Mouse (Mus musculus): ENCODE measurements around the gene Spata31d1a. TPM values are rescaled to one million over a fixed set of nuclear protein-coding genes. Genes with fewer than 3 reads are reported as not detected.

The Spata31d1a gene
- polyA plus RNA-seq, 1 experiment, result not detected

- Histone ChIP-seq H3K4me3 (ENCODE audit: insufficient read depth, low read depth, low read length) (no peak overlapping the region), H3K36me3 (ENCODE audit: control insufficient read depth, insufficient read depth, low read length) (no peaks in the 10 kb centered on the region), H3K27ac (ENCODE audit: insufficient read depth, low read depth, low read length) (no peak overlapping the region), H3K4me1 (ENCODE audit: control insufficient read depth, insufficient read depth, low read length) (no peaks in the 10 kb centered on the region), H3K27me3 (replicated peaks; ENCODE audit: control insufficient read depth, insufficient read depth, low read length) (no peaks in the 10 kb centered on the region)
- no peak for DNase-seq
- WGBS, result 66% methylated on average over 12 of the region's 12 CpGs
- no peak for TF ChIP-seq POLR2A (IDR thresholded peaks at IDR 0.05; ENCODE audit: low read depth, low read length)
- no peak for TF ChIP-seq CTCF (conservative IDR thresholded peaks at IDR 0.05; ENCODE audit: insufficient read depth, insufficient read length, low read depth, low read length)
Measured at GRCm38 (mm10) chr13:59676316-59677229, 33.6 kb downstream of the Spata31d1a start.

GRCm38 (mm10) chr13:59675151-59676011 lies 34.7 kb downstream of the Spata31d1a start, which contains the start of gene Golm1:
Golm1 (minus strand) TSS chr13:59675811.
- peak within 1 kb of the TSS; percentile 82 for H3K4me3 ChIP-seq (ENCODE audit: insufficient read depth, low read depth, low read length)
- DNase-seq, result peak; percentile 68

GRCm38 (mm10) chr13:59674761-59675150 lies 35.4 kb downstream of the Spata31d1a start:
- H3K36me3 ChIP-seq (ENCODE audit: control insufficient read depth, insufficient read depth, low read length), result no peaks in the 10 kb centered on the region
- H3K4me3 ChIP-seq (ENCODE audit: insufficient read depth, low read depth, low read length), result peak overlapping the region; percentile 82
- H3K4me1 ChIP-seq (ENCODE audit: control insufficient read depth, insufficient read depth, low read length), result no peaks in the 10 kb centered on the region
- no peaks in the 10 kb centered on the region for H3K27me3 ChIP-seq (replicated peaks; ENCODE audit: control insufficient read depth, insufficient read depth, low read length)
- peak; percentile 13 for DNase-seq
- TF ChIP-seq CTCF (conservative IDR thresholded peaks at IDR 0.05; ENCODE audit: insufficient read depth, insufficient read length, low read depth, low read length) (no peak), POLR2A (IDR thresholded peaks at IDR 0.05; ENCODE audit: low read depth, low read length) (no peak)
- H3K27ac ChIP-seq (ENCODE audit: insufficient read depth, low read depth, low read length), result no peak overlapping the region
- 15% methylated on average over 13 of the region's 13 CpGs for WGBS

More at GRCm38 (mm10) chr13:59675151-59676011, 34.7 kb downstream of the Spata31d1a start, which contains the start of gene Golm1:
- Histone ChIP-seq H3K27me3 (replicated peaks; ENCODE audit: control insufficient read depth, insufficient read depth, low read length) (no peaks in the 10 kb centered on the region), H3K36me3 (ENCODE audit: control insufficient read depth, insufficient read depth, low read length) (no peaks in the 10 kb centered on the region), H3K4me1 (ENCODE audit: control insufficient read depth, insufficient read depth, low read length) (no peaks in the 10 kb centered on the region), H3K27ac (ENCODE audit: insufficient read depth, low read depth, low read length) (no peak within 1 kb of the TSS)
- no peak for TF ChIP-seq POLR2A (IDR thresholded peaks at IDR 0.05; ENCODE audit: low read depth, low read length)
- WGBS, result under 1% methylated on average over 35 of the region's 61 CpGs

GRCm38 (mm10) chr13:59674215-59674614 lies 35.9 kb downstream of the Spata31d1a start:
- TF ChIP-seq CTCF (conservative IDR thresholded peaks at IDR 0.05; ENCODE audit: insufficient read depth, insufficient read length, low read depth, low read length) (no peak), POLR2A (IDR thresholded peaks at IDR 0.05; ENCODE audit: low read depth, low read length) (no peak)
- no peak for DNase-seq
- Histone ChIP-seq H3K4me1 (ENCODE audit: control insufficient read depth, insufficient read depth, low read length) (no peaks in the 10 kb centered on the region), H3K4me3 (ENCODE audit: insufficient read depth, low read depth, low read length) (no peak overlapping the region), H3K27me3 (replicated peaks; ENCODE audit: control insufficient read depth, insufficient read depth, low read length) (no peaks in the 10 kb centered on the region), H3K27ac (ENCODE audit: insufficient read depth, low read depth, low read length) (no peak overlapping the region), H3K36me3 (ENCODE audit: control insufficient read depth, insufficient read depth, low read length) (no peaks in the 10 kb centered on the region)
- WGBS, result 66% methylated on average over 3 of the region's 3 CpGs

- Histone ChIP-seq H3K27me3 (replicated peaks; ENCODE audit: control insufficient read depth, insufficient read depth, low read length) (no peaks in the 10 kb centered on the region), H3K27ac (ENCODE audit: insufficient read depth, low read depth, low read length) (no peak overlapping the region), H3K4me1 (ENCODE audit: control insufficient read depth, insufficient read depth, low read length) (no peaks in the 10 kb centered on the region), H3K36me3 (ENCODE audit: control insufficient read depth, insufficient read depth, low read length) (no peaks in the 10 kb centered on the region), H3K4me3 (ENCODE audit: insufficient read depth, low read depth, low read length) (no peak overlapping the region)
- DNase-seq, result no peak
- 89% methylated on average over 7 of the region's 7 CpGs for WGBS
- TF ChIP-seq POLR2A (IDR thresholded peaks at IDR 0.05; ENCODE audit: low read depth, low read length) (no peak), CTCF (conservative IDR thresholded peaks at IDR 0.05; ENCODE audit: insufficient read depth, insufficient read length, low read depth, low read length) (no peak)
Measured at GRCm38 (mm10) chr13:59673597-59673996, 36.5 kb downstream of the Spata31d1a start.

GRCm38 (mm10) chr13:59672248-59672647 lies 37.9 kb downstream of the Spata31d1a start:
- no peak for TF ChIP-seq POLR2A (IDR thresholded peaks at IDR 0.05; ENCODE audit: low read depth, low read length)
- TF ChIP-seq CTCF (conservative IDR thresholded peaks at IDR 0.05; ENCODE audit: insufficient read depth, insufficient read length, low read depth, low read length), result no peak
- WGBS, result 83% methylated on average over 6 of the region's 6 CpGs
- Histone ChIP-seq H3K36me3 (ENCODE audit: control insufficient read depth, insufficient read depth, low read length) (no peaks in the 10 kb centered on the region), H3K27ac (ENCODE audit: insufficient read depth, low read depth, low read length) (no peak overlapping the region), H3K4me1 (ENCODE audit: control insufficient read depth, insufficient read depth, low read length) (no peaks in the 10 kb centered on the region), H3K4me3 (ENCODE audit: insufficient read depth, low read depth, low read length) (no peak overlapping the region), H3K27me3 (replicated peaks; ENCODE audit: control insufficient read depth, insufficient read depth, low read length) (no peaks in the 10 kb centered on the region)
- no peak for DNase-seq

- H3K27ac ChIP-seq (ENCODE audit: insufficient read depth, low read depth, low read length), result no peak overlapping the region
- WGBS, result 88% methylated on average over 2 of the region's 2 CpGs
- H3K36me3 ChIP-seq (ENCODE audit: control insufficient read depth, insufficient read depth, low read length), result no peaks in the 10 kb centered on the region
- H3K4me3 ChIP-seq (ENCODE audit: insufficient read depth, low read depth, low read length), result no peak overlapping the region
- no peaks in the 10 kb centered on the region for H3K4me1 ChIP-seq (ENCODE audit: control insufficient read depth, insufficient read depth, low read length)
- no peaks in the 10 kb centered on the region for H3K27me3 ChIP-seq (replicated peaks; ENCODE audit: control insufficient read depth, insufficient read depth, low read length)
- DNase-seq, result no peak
- no peak for TF ChIP-seq CTCF (conservative IDR thresholded peaks at IDR 0.05; ENCODE audit: insufficient read depth, insufficient read length, low read depth, low read length)
Measured at GRCm38 (mm10) chr13:59671521-59671920, 38.6 kb downstream of the Spata31d1a start.

Measured in kidney, adult 2 months (tissue).